Mouse (Mus musculus) urinary bladder, postnatal 25 days (tissue): Measurements from ENCODE around the gene Tmem258.

Experiments
- DNase-seq: peaks from one replicate; pipeline ENCODE4 v3.0.0; 2022; ENCODE audit warnings: low spot score

Tmem258 gene

DNA sequence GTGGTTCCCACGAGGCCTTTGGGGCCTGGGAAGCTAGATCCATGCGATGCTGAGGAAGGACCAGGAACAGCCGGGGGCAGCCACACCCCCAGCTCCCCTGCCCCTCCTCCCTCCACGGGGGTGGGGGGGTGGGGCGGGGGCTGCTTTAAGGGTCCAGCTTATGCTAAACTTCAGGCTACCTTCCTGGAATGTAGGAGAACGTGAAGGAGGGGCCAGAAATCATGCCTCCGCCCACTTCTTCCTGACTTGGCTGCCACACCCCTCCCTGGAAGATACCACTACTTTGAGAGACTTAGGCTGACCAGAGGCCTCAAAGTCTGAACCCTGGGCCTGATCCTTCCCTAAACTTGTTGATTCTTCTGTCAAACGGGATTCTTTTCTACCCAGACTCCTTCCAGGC, 18.8 kb downstream of the Tmem258 start:
- DNase-seq, result no peak

DNA sequence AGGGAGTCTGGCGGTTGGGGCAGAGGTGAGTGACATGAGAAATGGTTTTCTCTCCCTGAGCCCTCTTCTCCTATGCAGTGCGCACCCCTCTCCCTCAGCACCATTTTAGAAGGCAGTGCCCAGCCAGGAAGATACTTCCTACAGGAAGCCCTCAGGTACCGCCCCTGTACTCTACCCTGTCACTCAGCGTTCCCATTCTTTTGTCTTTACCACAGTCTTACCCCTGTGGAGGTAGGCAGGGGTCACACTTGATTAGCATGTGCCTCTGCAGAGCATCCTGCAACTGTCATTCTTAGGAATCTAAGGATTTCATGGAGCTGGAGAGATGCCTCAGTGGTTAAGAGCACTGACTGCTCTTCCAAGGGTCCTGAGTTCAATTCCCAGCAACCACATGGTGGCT, 19.7 kb downstream of the Tmem258 start:
- DNase-seq, result no peak

DNA sequence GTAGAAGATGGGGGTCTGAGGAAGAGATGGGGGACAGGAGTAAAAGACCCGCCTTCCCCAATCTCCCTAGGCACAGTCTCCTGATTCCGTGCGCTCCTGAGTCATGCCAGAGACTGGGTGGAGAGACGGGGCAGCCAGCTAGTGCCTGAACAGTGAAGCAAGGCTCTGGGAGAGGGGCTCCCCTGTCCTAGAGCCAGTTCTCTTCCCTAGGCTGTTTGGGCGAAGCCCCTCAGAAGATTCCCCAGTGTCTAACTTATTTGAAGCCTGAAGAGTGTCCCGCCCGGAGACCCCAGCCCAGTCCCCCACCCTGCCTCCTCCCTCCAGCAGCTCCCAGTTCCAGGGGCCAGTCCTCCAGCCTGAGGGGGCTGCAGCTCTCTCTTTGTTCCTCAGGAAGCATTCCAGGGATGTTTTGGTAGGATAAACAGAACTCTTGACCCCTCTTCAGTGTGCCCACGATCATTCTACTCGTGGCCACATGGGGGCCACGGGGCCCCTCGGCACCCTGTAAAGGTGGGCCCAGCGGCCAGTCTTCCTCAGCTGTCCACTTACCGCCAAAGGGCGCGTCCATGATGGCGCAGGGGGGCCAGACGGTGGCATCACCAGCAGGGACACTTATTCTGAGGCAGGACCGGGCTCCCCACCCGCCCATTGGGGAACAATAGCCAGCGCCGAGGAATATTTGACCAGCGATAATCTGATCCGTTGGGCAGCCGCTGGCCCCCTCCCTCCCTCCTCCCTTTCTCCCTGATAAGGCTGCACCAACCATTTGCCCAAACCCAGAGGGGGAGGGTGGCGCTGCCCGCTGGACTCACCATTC, 21.0 kb downstream of the Tmem258 start:
- no peak for DNase-seq

DNA sequence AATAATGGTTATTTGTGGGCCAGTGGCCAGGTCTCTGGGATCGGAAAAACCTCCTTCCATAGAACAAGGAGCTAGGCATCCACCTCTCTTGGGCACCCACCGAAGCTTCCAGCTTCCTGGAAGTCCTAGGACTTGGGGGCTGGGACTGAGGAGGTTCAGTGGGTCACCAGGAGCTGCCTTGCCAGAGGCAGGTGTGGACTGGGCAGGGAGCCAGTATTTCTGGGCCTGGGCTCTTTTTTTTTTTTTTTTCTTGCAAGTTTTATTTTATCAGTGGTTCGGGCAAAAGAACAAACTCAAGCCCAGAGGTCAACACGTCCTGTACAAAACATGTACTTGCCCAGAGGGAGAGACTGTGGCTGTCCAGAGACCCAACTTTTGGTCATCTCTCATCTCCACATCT, 22.0 kb downstream of the Tmem258 start:
- no peak for DNase-seq

DNA sequence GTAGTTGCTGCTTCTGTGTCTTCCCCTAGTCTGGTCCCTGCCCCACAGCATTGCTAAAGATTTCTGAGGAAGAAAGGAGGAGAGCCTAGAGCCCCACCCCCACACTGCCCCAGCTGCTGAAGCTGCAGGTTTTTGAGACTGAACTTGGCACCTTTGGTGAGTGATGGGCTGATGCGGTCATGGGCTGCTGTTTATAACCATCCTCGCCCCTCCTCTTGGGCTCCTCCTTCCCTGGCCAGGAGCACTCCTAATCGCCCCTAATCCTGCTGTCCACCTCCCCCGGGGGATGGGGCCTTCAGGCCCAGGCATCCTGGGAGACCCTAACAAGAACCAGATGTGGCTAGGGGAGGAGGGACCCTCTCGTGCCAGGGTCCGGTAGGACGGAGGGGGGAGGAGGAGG, 27.2 kb downstream of the Tmem258 start:
- no peak for DNase-seq

DNA sequence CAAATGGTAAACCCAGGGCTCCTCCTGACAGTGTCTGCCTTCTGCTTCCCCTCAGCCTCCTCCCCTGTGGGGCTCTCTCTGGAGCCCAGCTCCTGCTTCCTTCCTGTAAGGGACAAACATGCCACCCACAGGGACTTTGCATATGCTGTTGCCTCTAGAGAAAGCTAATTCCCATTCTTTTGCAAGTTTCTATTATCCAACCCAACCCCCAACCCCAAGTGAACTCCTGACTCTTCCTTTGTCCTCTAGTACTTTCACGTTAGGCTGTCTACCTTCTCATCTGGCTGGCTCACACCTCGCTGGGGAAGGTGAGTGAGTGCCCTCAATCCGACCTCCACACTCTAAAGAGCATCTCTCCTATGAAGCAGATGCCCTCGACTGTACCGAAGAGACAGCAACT, 28.1 kb downstream of the Tmem258 start:
- DNase-seq, result no peak

DNA sequence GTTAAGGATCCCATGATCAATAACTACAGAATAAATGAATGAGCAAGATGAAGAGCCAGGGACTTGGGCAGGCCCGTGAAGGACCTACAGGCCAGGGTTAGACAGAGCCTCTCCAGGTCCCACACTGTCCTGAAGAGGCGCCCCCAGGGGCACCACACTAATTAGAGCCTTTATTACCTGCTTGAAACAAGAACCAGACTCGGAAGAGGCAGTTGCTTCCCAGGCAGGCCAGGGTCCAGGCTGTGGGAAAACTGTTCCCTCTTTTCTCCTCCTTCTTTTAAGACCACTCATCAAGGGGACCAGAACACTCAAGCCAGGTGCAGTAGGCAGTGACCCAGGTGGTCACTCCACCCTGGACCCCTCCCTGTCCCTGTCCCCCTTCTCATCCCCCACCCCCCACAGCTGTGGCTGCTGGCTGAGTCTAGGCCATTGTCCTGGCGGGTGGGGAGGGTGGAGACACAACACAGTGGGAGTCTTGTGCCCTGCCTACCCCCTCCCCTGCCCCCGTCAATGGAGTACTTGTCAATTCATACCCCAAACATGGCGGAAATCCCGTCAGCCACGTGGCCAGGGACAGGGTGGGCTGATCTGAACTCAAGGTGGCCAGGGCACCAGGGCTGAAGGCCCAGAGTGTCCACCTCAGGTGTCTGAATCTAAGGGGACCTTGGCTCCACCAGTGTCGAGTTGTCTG, 28.7 kb downstream of the Tmem258 start:
- no peak for DNase-seq

DNA sequence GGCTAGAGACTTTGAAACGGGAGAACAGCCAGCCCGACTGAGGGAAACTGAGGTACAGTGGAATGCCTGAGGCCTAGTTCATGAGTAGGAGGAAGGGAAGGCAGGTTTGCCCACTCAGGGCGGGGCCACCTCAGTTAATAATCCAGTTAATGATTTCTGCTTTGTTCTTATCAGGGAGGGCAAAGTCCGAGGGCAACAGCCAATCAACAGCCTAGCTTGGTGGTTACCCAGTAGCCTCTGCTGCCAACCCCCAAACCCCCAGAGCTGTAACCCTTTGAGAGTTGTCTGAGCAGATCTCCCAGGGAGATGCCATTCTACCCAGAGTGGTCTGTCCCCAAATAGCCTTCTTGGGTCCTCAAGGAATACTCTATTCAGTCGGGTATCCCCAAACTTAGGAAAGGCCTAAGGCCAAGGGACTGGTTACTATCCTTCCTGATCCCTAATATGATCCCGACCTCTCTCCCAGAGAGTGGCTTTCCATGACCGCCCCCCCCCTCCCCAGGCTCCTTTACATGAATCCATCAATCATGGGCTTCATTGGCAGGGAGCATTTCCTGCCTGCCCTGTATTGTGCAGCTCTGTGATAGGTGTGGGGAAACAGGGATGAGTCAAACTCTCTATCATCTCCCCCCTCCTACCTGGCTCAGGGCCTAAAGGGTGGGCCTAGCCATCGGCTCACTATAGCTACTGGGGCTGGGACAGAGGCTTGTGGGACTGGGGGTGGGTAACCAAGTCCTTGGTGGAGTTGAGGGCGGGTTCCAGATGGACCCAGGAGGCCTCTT, 32.2 kb downstream of the Tmem258 start:
- DNase-seq, result no peak

DNA sequence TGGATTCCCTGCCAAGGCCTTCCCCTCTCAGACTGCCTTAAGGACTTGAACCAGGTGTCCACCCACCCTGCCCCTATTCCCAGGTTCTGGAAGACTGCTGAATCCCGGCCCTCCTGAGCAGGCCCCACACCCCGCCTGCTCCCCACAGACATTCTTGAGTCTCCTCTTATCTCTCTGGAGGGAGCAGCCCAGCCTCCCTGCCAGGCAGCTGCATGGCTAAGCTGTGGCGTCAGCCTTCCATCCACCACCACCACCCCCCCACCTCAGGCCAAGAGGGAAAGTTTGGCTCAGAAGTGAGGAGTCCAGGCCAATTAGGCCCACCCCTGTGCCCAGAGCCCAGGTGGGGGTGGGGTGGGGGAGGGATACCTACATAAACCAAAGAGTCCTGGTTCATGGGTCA, 34.7 kb downstream of the Tmem258 start:
- DNase-seq, result no peak

DNA sequence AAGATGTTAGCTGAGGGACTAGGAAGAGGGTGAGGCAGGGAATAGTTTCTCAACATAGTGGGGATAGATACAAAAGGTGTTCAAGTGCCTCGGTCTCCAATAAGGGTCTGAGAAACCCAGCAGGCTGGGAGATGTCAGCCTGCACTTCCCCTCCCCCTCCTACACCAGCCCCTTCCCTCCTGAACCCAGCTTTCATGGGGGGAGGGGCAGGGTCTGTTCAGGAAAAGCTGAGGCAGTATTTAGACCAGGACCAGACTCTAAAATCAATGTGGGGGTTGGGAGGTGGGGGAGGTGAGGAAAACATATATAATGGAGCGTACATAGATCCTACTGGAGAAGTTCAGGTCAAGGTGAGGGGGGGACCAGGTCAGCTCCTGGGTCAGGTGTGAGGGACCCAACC, 35.6 kb downstream of the Tmem258 start:
- DNase-seq, result no peak

DNA sequence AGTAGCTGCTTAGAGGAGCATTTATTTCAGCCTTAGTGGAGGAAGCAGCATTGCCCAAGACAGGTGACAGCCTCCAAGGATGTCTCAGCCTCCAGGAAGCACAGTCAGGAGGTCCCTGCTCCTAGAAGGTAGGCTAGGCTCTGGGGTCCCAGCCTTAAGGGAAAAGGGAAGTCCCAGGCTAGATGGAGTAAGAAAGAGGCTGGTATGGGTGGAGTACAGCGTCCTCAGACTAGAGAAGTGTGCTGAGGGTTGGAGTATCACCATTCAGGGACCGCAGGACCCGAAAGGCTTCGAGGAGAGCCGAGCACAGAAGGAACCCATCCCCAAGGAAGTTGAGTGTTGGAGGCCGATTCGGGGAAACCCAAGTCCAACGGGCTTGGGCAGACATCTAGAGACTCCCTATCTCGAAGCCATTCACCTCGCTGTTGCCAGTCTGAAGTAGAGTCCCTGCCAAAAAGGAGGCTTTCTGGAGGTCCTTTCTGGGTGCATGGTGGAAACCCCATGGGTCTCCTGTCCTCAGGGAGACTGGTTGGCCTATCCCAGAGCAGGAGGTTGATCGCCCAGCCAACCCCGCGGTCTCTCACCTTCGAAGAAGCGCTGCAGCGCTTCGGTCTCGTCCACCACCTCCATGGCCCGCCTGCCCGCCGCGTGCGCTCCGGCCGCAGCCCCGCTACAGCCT, 36.3 kb downstream of the Tmem258 start:
- no peak for DNase-seq

DNA sequence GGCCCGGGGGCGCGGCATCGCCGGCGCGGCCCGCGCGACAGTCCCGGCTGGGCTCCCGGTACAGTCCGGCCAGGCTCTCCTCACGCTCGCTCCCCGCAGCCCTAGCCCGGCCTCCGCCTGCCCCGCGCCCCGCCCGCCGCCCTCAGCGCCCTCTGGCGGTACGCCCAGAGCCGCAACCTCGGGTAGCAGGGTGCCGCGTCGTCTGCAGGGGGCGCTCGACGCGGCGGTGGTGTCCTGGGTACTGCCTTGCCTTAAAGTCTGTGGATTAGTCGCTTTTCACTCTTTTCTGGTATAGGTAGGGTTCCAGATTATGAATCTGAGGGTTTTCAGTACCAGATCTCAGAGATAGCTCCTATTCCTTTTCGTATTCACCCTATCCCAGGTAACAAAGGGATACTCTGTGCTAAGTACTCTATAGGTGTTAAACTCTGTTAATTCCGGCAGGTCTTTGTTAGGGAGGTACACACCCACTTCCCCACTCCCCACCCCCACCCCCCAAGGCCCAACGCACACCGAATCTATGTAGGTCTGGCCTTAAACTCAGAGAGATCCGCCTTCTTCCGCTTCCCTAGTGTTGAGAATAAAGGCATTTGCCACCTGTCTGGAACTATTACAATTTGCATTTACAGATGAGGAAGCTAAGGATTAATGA, 37.0 kb downstream of the Tmem258 start, which contains the start of gene Myrf:
Myrf (minus strand) TSS at position 95 of the 652 bp plus-strand sequence.
- peak; percentile 85 for DNase-seq

DNA sequence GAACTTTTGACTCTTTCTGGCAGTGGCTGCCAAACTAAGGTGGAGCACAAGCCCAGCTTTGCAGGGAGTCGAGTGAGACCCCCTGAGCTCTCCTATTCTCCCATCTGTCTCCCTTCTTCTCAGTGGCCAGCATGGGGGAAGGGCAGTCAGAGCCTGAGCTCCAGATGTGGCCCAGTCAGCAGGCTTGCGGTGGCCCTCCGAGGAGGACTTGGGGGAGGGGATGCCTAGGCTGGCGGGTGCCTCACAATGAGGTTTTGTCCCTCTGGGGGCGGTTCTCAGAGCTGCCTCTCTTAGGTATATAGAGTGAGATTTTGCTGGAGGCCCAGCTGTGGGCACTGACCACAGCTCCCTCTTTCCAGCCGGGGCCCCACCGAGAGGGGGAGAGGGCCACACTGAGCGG, 39.1 kb downstream of the Tmem258 start:
- DNase-seq, result no peak

DNA sequence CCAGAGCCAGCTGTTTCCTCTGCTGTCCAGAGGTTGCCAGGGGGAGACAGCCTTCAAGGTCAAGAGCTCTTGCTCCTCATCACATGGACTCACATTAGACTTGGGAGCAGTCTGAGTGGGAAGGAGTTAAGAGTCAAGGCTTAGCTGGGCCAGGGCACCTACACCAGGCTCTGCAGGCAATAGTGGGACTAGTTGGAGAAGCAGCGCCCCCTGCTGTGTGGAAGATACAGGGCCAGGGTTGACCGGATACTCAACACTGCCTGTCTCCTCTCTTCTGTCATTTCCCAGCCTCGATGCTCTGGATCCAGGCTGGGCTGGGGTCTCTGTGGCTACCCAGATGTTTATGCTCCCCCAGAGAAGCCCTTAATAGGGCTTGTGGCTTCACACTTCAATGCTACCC, 40.4 kb downstream of the Tmem258 start:
- peak; percentile 47 for DNase-seq

DNA sequence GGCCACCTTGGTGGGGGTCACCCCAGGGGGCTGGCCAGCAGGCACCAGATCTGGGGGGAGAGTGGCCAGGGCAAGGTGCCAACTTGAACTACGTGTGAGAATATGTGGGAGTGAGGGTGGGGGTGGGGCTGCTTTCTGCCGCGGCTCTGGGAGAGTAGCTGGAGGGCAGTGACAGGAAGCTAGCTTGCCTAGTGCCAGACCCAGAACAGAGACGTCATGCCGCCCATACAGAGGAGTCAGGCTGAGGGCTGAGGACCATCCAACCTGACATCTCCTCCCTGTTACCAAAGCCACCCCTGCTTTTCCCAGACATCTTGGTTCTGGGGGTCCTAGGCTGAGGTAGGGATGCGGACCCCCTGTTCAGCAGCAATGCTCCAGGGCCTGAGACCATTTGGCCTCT, 43.4 kb downstream of the Tmem258 start:
- DNase-seq, result no peak

DNA sequence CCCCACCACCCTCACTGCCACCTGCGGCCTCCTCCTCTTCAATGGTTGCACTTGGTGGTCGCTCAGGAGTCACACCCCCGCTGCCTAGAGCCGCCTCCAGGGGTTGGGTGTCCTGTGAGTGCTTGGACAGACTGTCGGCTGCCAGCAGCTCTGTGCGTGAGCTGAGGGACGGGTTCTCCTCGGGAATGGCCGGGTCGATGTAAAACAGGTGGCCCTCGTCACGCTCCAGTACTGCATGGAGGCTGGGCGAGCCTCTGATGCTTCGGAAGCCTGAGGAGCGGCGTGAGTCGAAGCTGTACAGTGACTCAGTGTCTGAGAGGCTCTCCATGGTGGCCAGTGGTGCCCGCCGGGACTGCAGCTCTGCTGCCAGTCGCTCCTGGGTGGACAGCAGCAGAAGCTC, 44.3 kb downstream of the Tmem258 start:
- no peak for DNase-seq
